Mouse (Mus musculus): ENCODE measurements around the gene 2410131K14Rik. TPM values are rescaled to one million over a fixed set of nuclear protein-coding genes. Genes with fewer than 3 reads are reported as not detected.

The 2410131K14Rik gene
- polyA plus RNA-seq (2021; fragmentation: Nextera tagmentation) = 5.0 and 5.2 TPM in 2 replicates
- long read RNA-seq, experiment 1, full-length matches to known transcripts = 42 of 47 reads
- long read RNA-seq, experiment 1, partial matches to known transcripts = 1 of 47 reads
- long read RNA-seq, experiment 1, other reads (novel, unspliced or antisense) = 4 of 47 reads
- long read RNA-seq, experiment 2, full-length matches to known transcripts = 22 of 26 reads
- long read RNA-seq, experiment 2, partial matches to known transcripts = 1 of 26 reads
- long read RNA-seq, experiment 2, other reads (novel, unspliced or antisense) = 3 of 26 reads

GRCm38 (mm10) chr5:118244606-118245443 lies at the start of gene 2410131K14Rik, which contains the start of gene Rnft2:
2410131K14Rik (plus strand) TSS chr5:118245227.
Rnft2 (minus strand) TSS chr5:118245116.

Other genes starting within 250 kb of the 2410131K14Rik start
- 263 and 284 TPM in 2 replicates for gene Tesc, start 217.5 kb upstream of the 2410131K14Rik start, polyA plus RNA-seq (2021; fragmentation: Nextera tagmentation)
- gene Fbxw8, start 89.8 kb upstream of the 2410131K14Rik start, polyA plus RNA-seq (2021; fragmentation: Nextera tagmentation) = 2.7 and 3.1 TPM in 2 replicates
- 2.7 and 4.8 TPM in 2 replicates for gene Hrk, start 80.6 kb upstream of the 2410131K14Rik start, polyA plus RNA-seq (2021; fragmentation: Nextera tagmentation)
- gene Rnft2, start 111 bp upstream of the 2410131K14Rik start, polyA plus RNA-seq (2021; fragmentation: Nextera tagmentation) = 23.3 and 27.5 TPM in 2 replicates

Measured in left cerebral cortex, adult 6 months (tissue).